Mouse (Mus musculus): Measurements from ENCODE around the gene Ice1. TPM values are rescaled to one million over a fixed set of nuclear protein-coding genes. Genes with fewer than 3 reads are reported as not detected.

Ice1 gene
- polyA plus RNA-seq, 1 experiment from 2014 or later = 35.1 TPM

GRCm38 (mm10) chr13:70635591-70635990 is 1.8 kb downstream of the Ice1 start:
- ATAC-seq (ENCODE audit: insufficient number of reproducible peaks, insufficient read depth, low FRiP score, low read depth) = no peak
- Histone ChIP-seq H3K9ac (replicated peaks; ENCODE audit: low read depth, low read length) (no peak overlapping the region), H3K4me1 (ENCODE audit: control insufficient read depth, insufficient read depth, low read length) (peaks cover 15% of the 10 kb centered on the region), H3K27ac (ENCODE audit: low read length) (no peak overlapping the region), H3K4me3 (ENCODE audit: low read depth, low read length) (no peak overlapping the region), H3K27me3 (ENCODE audit: control insufficient read depth, insufficient read depth, low read length) (no peaks in the 10 kb centered on the region), H3K4me2 (replicated peaks; ENCODE audit: low read depth, low read length) (0 out of 2 replicates have a peak overlapping the region, but pooled peaks have one; percentile 87), H3K36me3 (ENCODE audit: control insufficient read depth, insufficient read depth, low read length) (no peaks in the 10 kb centered on the region), H3K9me3 (ENCODE audit: control insufficient read depth, low read depth, low read length) (no peaks in the 10 kb centered on the region)
- WGBS = 36% methylated on average over 2 of the region's 2 CpGs

- Histone ChIP-seq H3K9ac (replicated peaks; ENCODE audit: low read depth, low read length) (no peak overlapping the region), H3K4me2 (replicated peaks; ENCODE audit: low read depth, low read length) (no peak overlapping the region), H3K27me3 (ENCODE audit: control insufficient read depth, insufficient read depth, low read length) (no peaks in the 10 kb centered on the region), H3K9me3 (ENCODE audit: control insufficient read depth, low read depth, low read length) (no peaks in the 10 kb centered on the region), H3K36me3 (ENCODE audit: control insufficient read depth, insufficient read depth, low read length) (no peaks in the 10 kb centered on the region; the same call in 1 of the 2 replicates), H3K4me1 (ENCODE audit: control insufficient read depth, insufficient read depth, low read length) (no peaks in the 10 kb centered on the region), H3K27ac (ENCODE audit: low read length) (no peak overlapping the region), H3K4me3 (ENCODE audit: low read depth, low read length) (no peak overlapping the region)
- no peak for ATAC-seq (ENCODE audit: insufficient number of reproducible peaks, insufficient read depth, low FRiP score, low read depth)
- 88% methylated on average over 4 of the region's 4 CpGs for WGBS
Measured at GRCm38 (mm10) chr13:70626416-70626815, 11.0 kb downstream of the Ice1 start.

DNA sequence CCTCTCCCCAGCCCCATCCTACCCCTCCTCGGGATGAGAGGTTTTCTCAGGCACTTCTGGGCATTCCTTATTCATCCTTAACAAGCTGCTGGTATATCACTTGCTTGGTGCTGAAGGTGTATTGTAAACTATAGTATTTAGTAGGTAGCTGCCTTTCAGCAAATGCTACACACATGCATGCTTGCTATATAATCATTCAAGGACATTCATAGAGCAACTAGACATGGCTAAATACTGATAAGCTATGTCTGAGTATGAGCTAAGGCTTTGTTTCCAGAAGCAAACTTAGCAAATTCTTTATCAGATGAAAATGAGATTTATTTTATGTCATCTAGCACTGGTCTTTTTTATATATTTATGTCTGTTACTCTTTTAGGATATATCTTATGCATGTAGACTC is 11.8 kb downstream of the Ice1 start:
- no peaks in the 10 kb centered on the region for H3K9me3 ChIP-seq (ENCODE audit: control insufficient read depth, low read depth, low read length)
- H3K4me2 ChIP-seq (replicated peaks; ENCODE audit: low read depth, low read length) = no peak overlapping the region
- H3K9ac ChIP-seq (replicated peaks; ENCODE audit: low read depth, low read length) = no peak overlapping the region
- ATAC-seq (ENCODE audit: insufficient number of reproducible peaks, insufficient read depth, low FRiP score, low read depth) = no peak
- H3K4me3 ChIP-seq (ENCODE audit: low read depth, low read length) = no peak overlapping the region
- no peaks in the 10 kb centered on the region for H3K4me1 ChIP-seq (ENCODE audit: control insufficient read depth, insufficient read depth, low read length)
- no peaks in the 10 kb centered on the region for H3K27me3 ChIP-seq (ENCODE audit: control insufficient read depth, insufficient read depth, low read length)
- WGBS = 77% methylated on average over 1 of the region's 1 CpGs
- no peak overlapping the region for H3K27ac ChIP-seq (ENCODE audit: low read length)
- no peaks in the 10 kb centered on the region; the same call in 1 of the 2 replicates for H3K36me3 ChIP-seq (ENCODE audit: control insufficient read depth, insufficient read depth, low read length)

GRCm38 (mm10) chr13:70624445-70624844 is 13.0 kb downstream of the Ice1 start:
- Histone ChIP-seq H3K9me3 (ENCODE audit: control insufficient read depth, low read depth, low read length) (no peaks in the 10 kb centered on the region), H3K27me3 (ENCODE audit: control insufficient read depth, insufficient read depth, low read length) (no peaks in the 10 kb centered on the region), H3K4me2 (replicated peaks; ENCODE audit: low read depth, low read length) (no peak overlapping the region), H3K36me3 (ENCODE audit: control insufficient read depth, insufficient read depth, low read length) (peaks cover 4% of the 10 kb centered on the region; the same call in 1 of the 2 replicates), H3K27ac (ENCODE audit: low read length) (no peak overlapping the region), H3K4me3 (ENCODE audit: low read depth, low read length) (no peak overlapping the region), H3K9ac (replicated peaks; ENCODE audit: low read depth, low read length) (no peak overlapping the region), H3K4me1 (ENCODE audit: control insufficient read depth, insufficient read depth, low read length) (no peaks in the 10 kb centered on the region)
- no peak for ATAC-seq (ENCODE audit: insufficient number of reproducible peaks, insufficient read depth, low FRiP score, low read depth)
- 77% methylated on average over 4 of the region's 4 CpGs for WGBS

- Histone ChIP-seq H3K27me3 (ENCODE audit: control insufficient read depth, insufficient read depth, low read length) (no peaks in the 10 kb centered on the region), H3K27ac (ENCODE audit: low read length) (no peak overlapping the region), H3K36me3 (ENCODE audit: control insufficient read depth, insufficient read depth, low read length) (peaks cover 15% of the 10 kb centered on the region; the same call in 1 of the 2 replicates), H3K9ac (replicated peaks; ENCODE audit: low read depth, low read length) (no peak overlapping the region), H3K4me2 (replicated peaks; ENCODE audit: low read depth, low read length) (no peak overlapping the region), H3K4me1 (ENCODE audit: control insufficient read depth, insufficient read depth, low read length) (no peaks in the 10 kb centered on the region), H3K9me3 (ENCODE audit: control insufficient read depth, low read depth, low read length) (no peaks in the 10 kb centered on the region), H3K4me3 (ENCODE audit: low read depth, low read length) (no peak overlapping the region)
- no peak for ATAC-seq (ENCODE audit: insufficient number of reproducible peaks, insufficient read depth, low FRiP score, low read depth)
- WGBS = 92% methylated on average over 4 of the region's 4 CpGs
Measured at GRCm38 (mm10) chr13:70622461-70623057, 14.9 kb downstream of the Ice1 start.

DNA sequence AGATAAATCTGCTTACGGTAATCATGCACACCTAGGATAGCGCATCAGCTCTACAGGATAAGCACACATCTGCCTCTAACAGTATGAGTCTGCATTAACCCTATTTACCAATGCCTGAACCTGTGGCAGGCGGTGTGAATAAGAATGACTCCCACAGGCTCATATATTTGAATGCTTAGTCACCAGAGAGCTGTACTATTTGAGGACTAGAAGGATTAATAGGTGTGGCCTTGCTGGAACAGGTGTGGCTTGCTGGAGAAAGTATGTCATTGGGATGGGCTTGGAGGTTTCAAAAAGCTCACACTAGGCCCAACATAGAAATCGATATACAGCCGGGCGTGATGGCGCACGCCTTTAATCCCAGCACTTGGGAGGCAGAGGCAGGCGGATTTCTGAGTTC is 15.9 kb downstream of the Ice1 start:
- whole genome bisulfite sequencing = 93% methylated on average over 9 of the region's 9 CpGs
- no peaks in the 10 kb centered on the region for H3K4me1 ChIP-seq (ENCODE audit: control insufficient read depth, insufficient read depth, low read length)

GRCm38 (mm10) chr13:70612837-70613236 is 24.6 kb downstream of the Ice1 start:
- no peak overlapping the region for H3K4me2 ChIP-seq (replicated peaks; ENCODE audit: low read depth, low read length)
- WGBS = 92% methylated on average over 2 of the region's 2 CpGs
- H3K4me3 ChIP-seq (ENCODE audit: low read depth, low read length) = no peak overlapping the region
- H3K36me3 ChIP-seq (ENCODE audit: control insufficient read depth, insufficient read depth, low read length) = peaks cover 65% of the 10 kb centered on the region
- H3K9me3 ChIP-seq (ENCODE audit: control insufficient read depth, low read depth, low read length) = no peaks in the 10 kb centered on the region
- no peaks in the 10 kb centered on the region for H3K27me3 ChIP-seq (ENCODE audit: control insufficient read depth, insufficient read depth, low read length)
- no peak overlapping the region for H3K27ac ChIP-seq (ENCODE audit: low read length)
- no peaks in the 10 kb centered on the region for H3K4me1 ChIP-seq (ENCODE audit: control insufficient read depth, insufficient read depth, low read length)
- H3K9ac ChIP-seq (replicated peaks; ENCODE audit: low read depth, low read length) = no peak overlapping the region
- ATAC-seq (ENCODE audit: insufficient number of reproducible peaks, insufficient read depth, low FRiP score, low read depth) = no peak

More for the DNA sequence above, 15.9 kb downstream of the Ice1 start:
- Histone ChIP-seq H3K36me3 (ENCODE audit: control insufficient read depth, insufficient read depth, low read length) (peaks cover 24% of the 10 kb centered on the region), H3K27ac (ENCODE audit: low read length) (no peak overlapping the region), H3K27me3 (ENCODE audit: control insufficient read depth, insufficient read depth, low read length) (no peaks in the 10 kb centered on the region), H3K9ac (replicated peaks; ENCODE audit: low read depth, low read length) (no peak overlapping the region), H3K9me3 (ENCODE audit: control insufficient read depth, low read depth, low read length) (no peaks in the 10 kb centered on the region), H3K4me3 (ENCODE audit: low read depth, low read length) (no peak overlapping the region), H3K4me2 (replicated peaks; ENCODE audit: low read depth, low read length) (no peak overlapping the region)
- no peak for ATAC-seq (ENCODE audit: insufficient number of reproducible peaks, insufficient read depth, low FRiP score, low read depth)

DNA sequence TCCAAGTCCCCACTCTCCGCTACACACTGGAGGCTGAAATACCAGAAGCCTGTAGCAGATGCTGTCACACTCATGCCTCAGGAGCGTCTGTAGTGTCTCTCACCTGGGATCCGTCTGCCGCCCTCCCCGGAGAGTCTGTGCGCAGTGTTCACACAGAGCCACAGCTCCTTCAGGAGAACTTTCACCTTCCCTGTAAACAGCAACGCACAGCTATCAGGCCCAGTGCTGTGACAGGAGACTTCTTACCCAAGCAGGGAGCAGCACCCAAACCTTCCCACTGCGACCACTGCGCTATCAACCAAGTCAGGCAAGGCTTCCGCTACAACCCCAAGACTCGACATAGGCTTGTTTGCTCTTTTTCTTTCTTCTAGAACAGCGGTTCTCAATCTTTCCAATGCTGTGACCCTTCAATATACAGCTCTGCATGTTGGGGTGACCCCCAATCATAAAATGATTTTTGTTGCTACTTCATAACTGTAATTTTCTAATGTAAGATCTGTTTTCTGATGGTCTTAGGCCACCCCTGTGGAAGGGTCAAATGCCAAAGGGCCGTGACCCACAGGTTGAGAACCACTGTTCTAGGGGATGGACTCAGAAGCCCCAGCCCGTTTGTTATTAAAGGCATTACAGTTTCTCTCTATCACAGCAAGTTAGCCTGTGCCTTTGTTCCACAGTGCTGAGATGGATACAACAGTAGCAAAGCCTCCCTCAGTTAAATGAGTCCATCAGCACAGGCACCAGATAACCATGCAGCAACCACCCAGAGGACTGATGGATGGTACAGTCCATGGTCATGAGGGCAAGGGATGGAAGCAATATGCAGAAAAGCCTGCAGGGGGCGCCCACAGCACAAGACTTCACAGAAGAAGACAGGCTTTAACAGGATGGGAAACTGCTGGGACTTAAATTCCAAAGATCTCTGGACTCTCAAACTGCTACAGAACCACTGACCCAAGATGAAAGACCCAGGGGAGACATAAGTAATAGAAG is 26.7 kb downstream of the Ice1 start:
- WGBS = 84% methylated on average over 15 of the region's 15 CpGs
- Histone ChIP-seq H3K4me1 (ENCODE audit: control insufficient read depth, insufficient read depth, low read length) (no peaks in the 10 kb centered on the region), H3K27ac (ENCODE audit: low read length) (no peak overlapping the region), H3K27me3 (ENCODE audit: control insufficient read depth, insufficient read depth, low read length) (no peaks in the 10 kb centered on the region), H3K9ac (replicated peaks; ENCODE audit: low read depth, low read length) (no peak overlapping the region), H3K9me3 (ENCODE audit: control insufficient read depth, low read depth, low read length) (no peaks in the 10 kb centered on the region), H3K4me2 (replicated peaks; ENCODE audit: low read depth, low read length) (no peak overlapping the region), H3K4me3 (ENCODE audit: low read depth, low read length) (no peak overlapping the region), H3K36me3 (ENCODE audit: control insufficient read depth, insufficient read depth, low read length) (peaks cover 67% of the 10 kb centered on the region)
- no peak for ATAC-seq (ENCODE audit: insufficient number of reproducible peaks, insufficient read depth, low FRiP score, low read depth)
